Mouse (Mus musculus): ENCODE data around the gene Tfdp2.

Tfdp2 gene

GRCm38 (mm10) chr9:96369654-96370384 lies 173.7 kb downstream of the Tfdp2 start:
- DNase-seq (ENCODE audit: low spot score in 2 of 2): no peak

DNA sequence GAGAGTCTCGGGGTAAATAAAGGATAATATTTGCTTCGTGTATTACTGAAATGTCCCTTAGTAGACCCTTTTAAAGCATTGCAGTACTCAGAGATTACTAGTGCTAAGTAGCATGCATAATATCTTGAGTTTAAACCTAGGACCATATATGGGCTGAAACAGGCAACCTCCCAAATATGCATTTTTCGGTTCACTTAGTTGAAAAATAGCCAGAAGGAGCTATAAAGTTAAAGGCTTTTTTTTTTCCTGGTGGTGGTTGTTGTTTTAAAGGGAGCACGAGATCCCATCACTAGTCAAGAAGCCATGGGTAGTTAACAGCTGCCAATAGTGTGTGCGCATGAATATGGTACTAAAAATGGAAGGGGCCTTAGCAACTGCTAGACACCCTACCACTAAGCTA lies 175.0 kb downstream of the Tfdp2 start:
- no peak for DNase-seq (ENCODE audit: low spot score in 2 of 2)

All from spleen, postnatal 14 days (tissue).